Mouse (Mus musculus) thymus, adult 18-20 months (tissue): ENCODE data around the gene Nup93.
"Not testable (repeated sequence)": the region's sequence is repeated elsewhere in the genome, so short reads cannot be mapped to it uniquely, and the experiment has no call there.

Source experiments
- DNase-seq, 2 experiments: peaks; one replicate each; pipeline ENCODE4 v3.0.0; 2022; ENCODE audit warnings: mixed read lengths in 2 of 2

Gene Nup93

GRCm38 (mm10) chr8:94214252-94215173 is at the start of gene Nup93:
Gene Nup93, plus strand, starts transcription at chr8:94214564.
- peak; percentile 94 to 95 for DNase-seq

- not testable (repeated sequence) for DNase-seq
Observed at GRCm38 (mm10) chr8:94165772-94166171, 48.6 kb upstream of the Nup93 start.

DNA sequence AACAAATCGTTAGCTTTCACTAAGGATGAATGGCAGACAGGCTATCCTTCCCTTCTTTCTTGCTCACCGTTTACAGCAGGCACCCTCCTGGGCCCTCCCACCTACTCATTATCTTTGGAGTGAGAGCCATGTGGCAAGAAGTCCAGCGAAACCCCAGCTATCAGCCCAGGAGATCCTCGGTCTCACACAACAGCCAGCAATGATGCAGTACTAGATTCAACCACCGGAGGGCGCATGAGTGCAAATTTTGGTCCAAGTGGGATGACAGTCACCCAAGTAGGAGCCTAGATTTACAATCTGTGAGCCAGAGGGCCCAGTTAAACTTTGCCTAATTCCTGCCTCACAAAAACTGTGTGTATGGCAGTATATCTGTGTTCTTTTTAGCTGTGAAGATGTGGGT is 47.1 kb upstream of the Nup93 start:
- DNase-seq = peak; percentile 45

DNA sequence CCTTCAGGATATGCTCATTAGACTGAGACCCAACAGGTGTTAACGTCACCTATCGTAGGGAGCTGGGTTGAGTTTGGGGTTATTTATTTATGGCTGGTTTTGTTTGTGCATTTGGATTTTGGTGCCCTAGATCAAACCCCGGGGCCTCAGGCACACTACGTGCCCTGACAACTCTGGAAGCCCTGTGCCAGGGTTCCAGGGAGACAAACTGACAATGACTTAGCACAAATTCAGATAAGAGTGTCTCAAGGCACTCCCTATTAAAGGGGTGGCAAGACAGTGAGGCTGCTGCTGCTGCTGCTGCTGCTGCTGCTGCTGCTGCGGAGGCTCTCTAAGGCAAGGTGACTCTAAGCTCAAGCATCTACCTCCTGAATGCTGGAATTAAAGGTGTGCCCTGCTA is 44.8 kb upstream of the Nup93 start:
- no peak for DNase-seq

DNA sequence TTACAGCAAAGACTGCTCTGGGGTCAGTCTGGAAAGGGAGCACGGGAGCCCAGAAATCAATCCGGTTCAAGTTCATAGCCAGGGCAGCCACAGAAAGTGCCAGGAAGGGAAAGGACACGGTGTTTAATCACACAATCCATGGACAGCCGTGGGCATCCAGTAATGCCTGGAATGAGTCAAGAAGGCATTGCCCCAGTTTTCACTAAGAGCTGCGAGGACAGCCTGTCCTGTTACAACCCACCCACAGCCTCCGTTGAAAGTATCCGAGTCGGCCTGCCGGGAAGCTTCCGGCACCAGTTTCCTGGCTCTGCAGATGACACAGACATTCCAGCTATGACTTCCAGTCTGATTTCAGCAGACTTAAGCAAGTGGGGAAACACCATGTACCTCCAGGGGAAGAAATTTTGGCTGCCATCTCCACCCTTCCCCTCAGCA is 43.0 kb upstream of the Nup93 start:
- no peak for DNase-seq

GRCm38 (mm10) chr8:94172075-94172808 is 42.1 kb upstream of the Nup93 start, which contains the start of gene Mt2:
Gene Mt2, plus strand, starts transcription at chr8:94172664.
- DNase-seq = no peak

- peak in 1 of 2 experiments; percentile 10 for DNase-seq
Observed at GRCm38 (mm10) chr8:94172809-94173732, 41.3 kb upstream of the Nup93 start.

GRCm38 (mm10) chr8:94173848-94174403 is 40.4 kb upstream of the Nup93 start:
- DNase-seq = no peak

DNA sequence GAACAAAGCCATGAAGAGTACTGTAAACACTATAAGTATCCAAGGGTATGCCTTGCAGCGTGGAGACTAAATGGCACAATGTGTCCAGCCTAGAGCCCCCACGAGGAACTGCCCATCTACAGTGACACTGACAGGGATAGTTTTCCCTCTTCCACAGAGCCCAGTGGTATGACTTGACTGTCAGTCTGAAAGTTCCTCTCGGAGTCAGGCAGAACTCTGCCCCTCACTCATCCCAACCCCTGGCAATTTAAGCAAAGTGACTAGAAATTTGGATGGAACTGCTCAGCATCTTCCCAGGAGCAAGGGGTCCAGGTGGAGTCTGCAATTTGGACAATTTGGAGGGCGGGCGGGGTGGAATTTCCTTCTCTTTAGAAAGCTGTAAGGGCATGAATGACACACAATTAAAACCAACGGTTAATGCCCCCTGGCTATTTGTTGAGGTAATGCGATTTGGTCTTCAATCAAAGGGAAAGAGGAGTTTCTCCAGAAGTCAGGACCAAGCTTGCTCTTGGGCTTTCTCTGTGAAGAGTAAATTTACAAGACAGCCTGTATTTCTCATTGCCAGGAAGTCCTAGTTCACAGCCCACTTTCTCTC is 39.6 kb upstream of the Nup93 start:
- no peak for DNase-seq

GRCm38 (mm10) chr8:94177716-94178390 is 36.5 kb upstream of the Nup93 start:
- DNase-seq = no peak

- peak; percentile 35 to 41 for DNase-seq
Observed at GRCm38 (mm10) chr8:94178857-94179712, 35.3 kb upstream of the Nup93 start, which contains the start of gene Mt1. Gene Mt1, plus strand, starts transcription at chr8:94179082.

DNA sequence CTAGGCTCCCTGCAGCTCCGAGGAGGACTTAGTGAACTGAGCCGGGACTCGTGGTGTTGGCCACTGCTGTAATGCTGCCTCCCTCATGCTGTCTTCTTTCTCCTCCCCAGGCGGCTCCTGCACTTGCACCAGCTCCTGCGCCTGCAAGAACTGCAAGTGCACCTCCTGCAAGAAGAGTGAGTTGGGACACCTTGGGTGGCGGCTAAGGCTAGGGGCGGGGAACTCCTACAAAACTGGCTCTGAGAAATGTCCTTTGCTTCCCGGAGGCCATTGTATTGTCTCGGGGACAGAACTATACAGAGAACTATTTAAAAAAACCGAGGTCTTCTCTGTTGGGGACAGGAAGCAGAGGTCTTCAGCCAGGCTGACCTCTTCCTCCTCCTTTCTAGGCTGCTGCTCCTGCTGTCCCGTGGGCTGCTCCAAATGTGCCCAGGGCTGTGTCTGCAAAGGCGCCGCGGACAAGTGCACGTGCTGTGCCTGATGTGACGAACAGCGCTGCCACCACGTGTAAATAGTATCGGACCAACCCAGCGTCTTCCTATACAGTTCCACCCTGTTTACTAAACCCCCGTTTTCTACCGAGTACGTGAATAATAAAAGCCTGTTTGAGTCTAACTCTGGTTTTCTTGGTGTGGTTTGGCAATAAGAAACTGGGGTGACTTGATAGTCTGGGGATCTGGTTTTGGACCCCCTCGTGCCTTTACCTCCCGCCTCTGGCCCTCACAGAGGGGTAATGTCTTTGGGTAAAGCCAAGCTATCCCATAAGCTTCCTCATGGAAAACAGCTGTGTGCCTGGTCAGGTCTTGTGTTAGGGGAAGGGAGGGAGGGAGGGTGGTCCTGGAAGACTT is 34.4 kb upstream of the Nup93 start:
- DNase-seq = no peak

GRCm38 (mm10) chr8:94180561-94180908 is 33.8 kb upstream of the Nup93 start:
- DNase-seq = no peak

- DNase-seq = no peak
Observed at GRCm38 (mm10) chr8:94182055-94182929, 32.1 kb upstream of the Nup93 start.

- peak; percentile 34 to 41 for DNase-seq
Observed at GRCm38 (mm10) chr8:94183117-94183516, 31.2 kb upstream of the Nup93 start.

GRCm38 (mm10) chr8:94184357-94184843 is 30.0 kb upstream of the Nup93 start:
- DNase-seq = no peak

DNA sequence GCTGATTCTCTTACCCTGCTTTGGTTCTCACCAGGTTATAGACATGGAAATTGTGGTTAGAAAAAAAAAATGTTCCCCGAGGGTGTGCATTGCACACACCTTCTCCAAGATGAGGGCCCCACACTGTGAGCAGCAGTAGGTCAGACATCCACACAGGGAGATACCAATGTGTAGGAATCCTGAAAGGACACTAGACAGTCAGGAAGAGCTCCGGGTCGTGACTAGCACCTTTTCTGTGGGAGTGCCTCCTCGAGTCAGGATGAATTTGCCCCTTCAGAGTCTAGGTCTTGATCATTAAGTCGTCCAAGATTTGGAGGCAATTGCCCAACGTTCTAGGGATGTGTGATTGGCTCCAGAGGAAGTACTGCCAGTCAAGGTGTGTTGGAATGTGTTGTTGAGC is 28.6 kb upstream of the Nup93 start:
- DNase-seq = no peak

- DNase-seq = peak; percentile 64 to 68
Observed at GRCm38 (mm10) chr8:94186542-94186941, 27.8 kb upstream of the Nup93 start.
